Comparison of ENCODE assay signal across 8 mouse cellular contexts in the genomic region with DNA sequence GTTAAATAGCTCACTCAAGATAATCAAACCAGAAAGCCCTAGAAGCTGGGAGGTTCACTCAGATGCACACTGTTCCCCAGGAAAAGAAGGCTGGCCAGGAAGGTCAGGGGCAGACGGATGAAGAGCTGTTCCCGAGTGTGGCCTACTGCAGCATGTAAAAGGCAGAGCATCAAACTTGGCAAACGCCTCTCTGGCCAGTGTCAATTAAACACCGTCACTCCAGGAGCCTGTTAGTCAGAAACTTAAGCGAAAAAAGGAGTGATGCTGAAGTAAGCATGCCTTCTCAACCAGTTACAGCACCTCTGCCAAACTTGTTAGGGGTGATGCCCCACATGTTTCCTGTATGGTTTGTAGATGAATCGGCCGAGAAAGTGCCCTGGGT.
A peak's percentile ranks its signal among the peaks of the same experiment; 100 is the strongest.
DNase-seq lines count a peak whose midpoint lies in the region; ATAC-seq lines count a peak whose summit lies in the region.

No protein-coding gene starts in this region.

- no peak overlapping the region for H3K4me2 ChIP-seq in lung, embryonic 15.5 days
- no peak overlapping the region for H3K4me2 ChIP-seq in forebrain, embryonic 14.5 days (ENCODE audit: low read length)
- no peak overlapping the region for H3K4me2 ChIP-seq in hindbrain, embryonic 13.5 days

- H3K4me3 ChIP-seq in lung, embryonic 15.5 days = no peak overlapping the region
- H3K4me3 ChIP-seq in forebrain, embryonic 14.5 days (ENCODE audit: low read depth, low read length) = no peak overlapping the region
- H3K4me3 ChIP-seq in hindbrain, embryonic 13.5 days = no peak overlapping the region

- DNase-seq in lung, postnatal 25 days (ENCODE audit: low spot score) = no peak
- DNase-seq in forebrain, embryonic 14.5 days (ENCODE audit: low spot score) = peak; percentile 24
- DNase-seq in lung, postnatal 14 days = peak; percentile 4
- no peak for DNase-seq in layer of hippocampus, adult 9-11 months
- no peak for DNase-seq in adrenal gland, postnatal 25 days

- ATAC-seq in lung, embryonic 15.5 days (ENCODE audit: borderline replicate concordance, extremely low read depth, low FRiP score, low TSS enrichment) = peak; percentile 71; the same call in 1 of the 2 replicates
- ATAC-seq in forebrain, embryonic 14.5 days = peak; percentile 38; the same call in 1 of the 2 replicates
- ATAC-seq in hindbrain, embryonic 13.5 days (ENCODE audit: low FRiP score) = no peak
- ATAC-seq in inflammation-experienced regulatory T-cells, adult 6 months = no peak

- H3K27ac ChIP-seq in lung, embryonic 15.5 days = peak overlapping the region; percentile 35; the same call in 1 of the 2 replicates
- no peak overlapping the region for H3K27ac ChIP-seq in forebrain, embryonic 14.5 days (ENCODE audit: low read depth, low read length)
- H3K27ac ChIP-seq in hindbrain, embryonic 13.5 days = 0 out of 2 replicates have a peak overlapping the region, but pooled peaks have one; percentile 24

- no peaks in the 10 kb centered on the region for H3K9me3 ChIP-seq in lung, embryonic 15.5 days
- no peaks in the 10 kb centered on the region for H3K9me3 ChIP-seq in forebrain, embryonic 14.5 days (replicated peaks; ENCODE audit: control insufficient read depth, low read length)
- no peaks in the 10 kb centered on the region for H3K9me3 ChIP-seq in hindbrain, embryonic 13.5 days

- H3K4me1 ChIP-seq in lung, embryonic 15.5 days = peaks cover 13% of the 10 kb centered on the region
- H3K4me1 ChIP-seq in forebrain, embryonic 14.5 days (ENCODE audit: control insufficient read depth, insufficient read depth, low read length) = peaks cover 10% of the 10 kb centered on the region
- peaks cover 18% of the 10 kb centered on the region for H3K4me1 ChIP-seq in hindbrain, embryonic 13.5 days (replicated peaks)

- H3K36me3 ChIP-seq in lung, embryonic 15.5 days = no peaks in the 10 kb centered on the region
- H3K36me3 ChIP-seq in forebrain, embryonic 14.5 days (ENCODE audit: control insufficient read depth, insufficient read depth, low read length) = no peaks in the 10 kb centered on the region
- H3K36me3 ChIP-seq in hindbrain, embryonic 13.5 days = no peaks in the 10 kb centered on the region

- WGBS in lung, embryonic 15.5 days = 23% methylated on average over 7 of the region's 7 CpGs
- WGBS in forebrain, embryonic 14.5 days = 46% methylated on average over 7 of the region's 7 CpGs
- 56% methylated on average over 7 of the region's 7 CpGs for WGBS in hindbrain, embryonic 13.5 days

- H3K27me3 ChIP-seq in lung, embryonic 15.5 days = no peaks in the 10 kb centered on the region
- no peaks in the 10 kb centered on the region for H3K27me3 ChIP-seq in forebrain, embryonic 14.5 days (replicated peaks; ENCODE audit: control insufficient read depth, insufficient read depth, low read length)
- no peaks in the 10 kb centered on the region for H3K27me3 ChIP-seq in hindbrain, embryonic 13.5 days

- no peak overlapping the region for H3K9ac ChIP-seq in lung, embryonic 15.5 days
- no peak overlapping the region for H3K9ac ChIP-seq in forebrain, embryonic 14.5 days (ENCODE audit: low read length)
- H3K9ac ChIP-seq in hindbrain, embryonic 13.5 days = no peak overlapping the region

Comparison
In these comparisons a context has a peak if more than half of its experiments do, and no peak if none do; other contexts are left out.
1. DNase-seq: peak in forebrain, embryonic 14.5 days (single experiment) and lung, postnatal 14 days (single experiment); none in lung, postnatal 25 days (single experiment), layer of hippocampus, adult 9-11 months (single experiment) and adrenal gland, postnatal 25 days (single experiment).
2. ATAC-seq: peak in lung, embryonic 15.5 days (single experiment) and forebrain, embryonic 14.5 days (single experiment); none in hindbrain, embryonic 13.5 days (single experiment) and inflammation-experienced regulatory T-cells, adult 6 months (single experiment).